Mouse (Mus musculus) MEL (cell line): Measurements from ENCODE around the gene Gtf2h3. TPM values are rescaled to one million over a fixed set of nuclear protein-coding genes. Genes with fewer than 3 reads are reported as not detected.

Experiments
- DNase-seq: peaks from one replicate; pipeline ENCODE4 v3.0.0; 2011; ENCODE audit warnings: low read depth, low spot score
- H3K27ac ChIP-seq: 2 replicates; pipeline ENCODE4 v1.5.1; 2012; ENCODE audit warnings: low read depth, mild to moderate bottlenecking, control low read depth, low read length, moderate library complexity; ENCODE audit not compliant: control insufficient read depth
- H3K27me3 ChIP-seq, 2 experiments: fragments of 150-350 bp in 1 of 2; sonication (generic) in 1 of 2; 2 replicates each; pipeline ENCODE4 v1.6.1; 2012; ENCODE audit warnings: low read length in 2 of 2, mild to moderate bottlenecking in 2 of 2, improper control_type of control experiment in 1 of 2, moderate library complexity in 1 of 2; ENCODE audit not compliant: insufficient read depth in 2 of 2, control insufficient read depth in 1 of 2
- H3K36me3 ChIP-seq, 2 experiments: 2 replicates each; pipeline ENCODE4 v1.6.1; 2012 to 2014; ENCODE audit warnings: low read length in 2 of 2, improper control_type of control experiment in 1 of 2, inconsistent platforms in 1 of 2, mild to moderate bottlenecking in 1 of 2; ENCODE audit not compliant: insufficient read depth in 2 of 2, control insufficient read depth in 1 of 2
- H3K4me1 ChIP-seq, 2 experiments: fragments of 150-350 bp in 1 of 2; sonication (generic) in 1 of 2; 2 replicates each; pipeline ENCODE4 v1.6.1; 2012; ENCODE audit warnings: low read length in 2 of 2, improper control_type of control experiment in 1 of 2, mild to moderate bottlenecking in 1 of 2; ENCODE audit not compliant: insufficient read depth in 2 of 2, control insufficient read depth in 1 of 2
- H3K4me3 ChIP-seq, 2 experiments: fragments of 150-350 bp in 1 of 2; sonication (generic) in 1 of 2; 2 replicates each; pipeline ENCODE4 v1.5.1; 2012; ENCODE audit warnings: low read depth in 2 of 2, low read length in 2 of 2, mild to moderate bottlenecking in 2 of 2, moderate library complexity in 2 of 2, control low read depth in 1 of 2, improper control_type of control experiment in 1 of 2; ENCODE audit not compliant: control insufficient read depth in 1 of 2, insufficient read depth in 1 of 2
- H3K79me2 ChIP-seq: 2 replicates; pipeline ENCODE4 v1.6.1; 2012; ENCODE audit warnings: mild to moderate bottlenecking, low read length, moderate library complexity; ENCODE audit not compliant: control insufficient read depth, poor library complexity, insufficient read depth
- H3K9ac ChIP-seq: 2 replicates; pipeline ENCODE4 v1.6.1; 2012; ENCODE audit warnings: low read depth, mild to moderate bottlenecking, control low read depth, low read length, moderate library complexity; ENCODE audit not compliant: control insufficient read depth, poor library complexity, severe bottlenecking
- H3K9me3 ChIP-seq: fragments of 150-350 bp; sonication (generic); replicated peaks from 2 replicates; pipeline ENCODE4 v1.6.1; 2012; ENCODE audit warnings: mild to moderate bottlenecking, low read length, improper control_type of control experiment, moderate library complexity; ENCODE audit not compliant: insufficient read depth
- CHD1 ChIP-seq: IDR thresholded peaks from 2 replicates; pipeline ENCODE4 v1.6.1; 2012; ENCODE audit warnings: low read depth, mild to moderate bottlenecking, inconsistent platforms, low read length, improper control_type of control experiment
- CHD2 ChIP-seq: IDR thresholded peaks from 2 replicates; pipeline ENCODE4 v1.6.1; 2011; ENCODE audit warnings: low read length, improper control_type of control experiment
- CTCF ChIP-seq, 3 experiments: IDR thresholded peaks in 2 of 3; conservative IDR thresholded peaks in 1 of 3; 2 replicates each; pipeline ENCODE4 v1.5.1; 2011 to 2012; ENCODE audit warnings: low read length in 3 of 3, low read depth in 2 of 3, mild to moderate bottlenecking in 2 of 3, improper control_type of control experiment in 1 of 3, inconsistent platforms in 1 of 3, mixed read lengths in 1 of 3, moderate library complexity in 1 of 3; ENCODE audit not compliant: control insufficient read depth in 1 of 3, insufficient read depth in 1 of 3, poor library complexity in 1 of 3, severe bottlenecking in 1 of 3
- E2F4 ChIP-seq: IDR thresholded peaks from 2 replicates; pipeline ENCODE4 v1.6.1; 2011; ENCODE audit warnings: low read depth, low read length, improper control_type of control experiment, borderline replicate concordance
- ELF1 ChIP-seq: IDR thresholded peaks from 2 replicates; pipeline ENCODE4 v1.6.1; 2014; ENCODE audit warnings: low read depth, mild to moderate bottlenecking, inconsistent platforms, low read length, improper control_type of control experiment, moderate library complexity
- EP300 ChIP-seq, 2 experiments: IDR thresholded peaks; 2 replicates each; pipeline ENCODE4 v1.6.1; 2011; ENCODE audit warnings: improper control_type of control experiment in 2 of 2, low read length in 2 of 2, low read depth in 1 of 2, mild to moderate bottlenecking in 1 of 2
- ETS1 ChIP-seq: IDR thresholded peaks from 2 replicates; pipeline ENCODE4 v1.6.1; 2012; ENCODE audit warnings: low read depth, mild to moderate bottlenecking, inconsistent platforms, low read length, improper control_type of control experiment, moderate library complexity
- GABPA ChIP-seq: IDR thresholded peaks from 2 replicates; pipeline ENCODE4 v1.6.1; 2012; ENCODE audit warnings: low read depth, mild to moderate bottlenecking, inconsistent platforms, low read length, improper control_type of control experiment, moderate library complexity
- GATA1 ChIP-seq: IDR thresholded peaks from 2 replicates; pipeline ENCODE4 v1.6.1; 2011; ENCODE audit warnings: low read depth, low read length, improper control_type of control experiment
- HCFC1 ChIP-seq: IDR thresholded peaks from 2 replicates; pipeline ENCODE4 v1.6.1; 2012; ENCODE audit warnings: low read depth, mild to moderate bottlenecking, inconsistent platforms, low read length, improper control_type of control experiment, moderate library complexity
- JUND ChIP-seq: IDR thresholded peaks from 2 replicates; pipeline ENCODE4 v1.6.1; 2011; ENCODE audit warnings: low read depth, mild to moderate bottlenecking, improper control_type of control experiment, low read length
- KAT2A ChIP-seq: conservative IDR thresholded peaks from 2 replicates; pipeline ENCODE4 v1.6.1; 2012; ENCODE audit warnings: low read depth, low read length, improper control_type of control experiment, inconsistent platforms
- MAFK ChIP-seq: IDR thresholded peaks from 2 replicates; pipeline ENCODE4 v1.6.1; 2011; ENCODE audit warnings: low read depth, mild to moderate bottlenecking, low read length, improper control_type of control experiment, borderline replicate concordance
- MEF2A ChIP-seq: IDR thresholded peaks from 2 replicates; pipeline ENCODE4 v1.6.1; 2014; ENCODE audit warnings: low read depth, mild to moderate bottlenecking, inconsistent platforms, low read length, improper control_type of control experiment; ENCODE audit not compliant: poor library complexity, insufficient replicate concordance, severe bottlenecking; ENCODE audit errors: extremely low read depth
- MXI1 ChIP-seq: IDR thresholded peaks from 2 replicates; pipeline ENCODE4 v1.6.1; 2011; ENCODE audit warnings: mild to moderate bottlenecking, low read depth, low read length, improper control_type of control experiment
- MYB ChIP-seq: IDR thresholded peaks from 2 replicates; pipeline ENCODE4 v1.6.1; 2011; ENCODE audit warnings: mild to moderate bottlenecking, low read depth, low read length, improper control_type of control experiment
- MYC ChIP-seq: IDR thresholded peaks from 2 replicates; pipeline ENCODE4 v1.6.1; 2011; ENCODE audit warnings: low read depth, mild to moderate bottlenecking, low read length, improper control_type of control experiment, moderate library complexity
- NELFE ChIP-seq: IDR thresholded peaks from 2 replicates; pipeline ENCODE4 v1.6.1; 2011; ENCODE audit warnings: low read depth, low read length, improper control_type of control experiment
- NRF1 ChIP-seq: IDR thresholded peaks from 2 replicates; pipeline ENCODE4 v1.6.1; 2014; ENCODE audit warnings: low read depth, mild to moderate bottlenecking, inconsistent platforms, low read length, improper control_type of control experiment, moderate library complexity; ENCODE audit not compliant: poor library complexity, insufficient read depth, severe bottlenecking
- POLR2A ChIP-seq, 2 experiments: IDR thresholded peaks; 2 replicates each; pipeline ENCODE4 v1.6.1; 2011 to 2012; ENCODE audit warnings: low read length in 2 of 2, mild to moderate bottlenecking in 2 of 2, control low read depth in 1 of 2, improper control_type of control experiment in 1 of 2, low read depth in 1 of 2, moderate library complexity in 1 of 2; ENCODE audit not compliant: control insufficient read depth in 1 of 2, insufficient read depth in 1 of 2, poor library complexity in 1 of 2
- POLR2AphosphoS2 ChIP-seq: IDR thresholded peaks from 2 replicates; pipeline ENCODE4 v1.6.1; 2011; ENCODE audit warnings: low read length, improper control_type of control experiment
- POLR2AphosphoS5 ChIP-seq: IDR thresholded peaks from 2 replicates; pipeline ENCODE4 v1.6.1; 2012; ENCODE audit warnings: low read depth, borderline replicate concordance, mild to moderate bottlenecking, inconsistent platforms, low read length, moderate library complexity, mixed read lengths
- RAD21 ChIP-seq: IDR thresholded peaks from 2 replicates; pipeline ENCODE4 v1.6.1; 2011; ENCODE audit warnings: mild to moderate bottlenecking, low read depth, low read length, improper control_type of control experiment
- RCOR1 ChIP-seq: IDR thresholded peaks from 2 replicates; pipeline ENCODE4 v1.6.1; 2012; ENCODE audit warnings: low read depth, mild to moderate bottlenecking, inconsistent platforms, low read length, improper control_type of control experiment
- SIN3A ChIP-seq: IDR thresholded peaks from 2 replicates; pipeline ENCODE4 v1.6.1; 2012; ENCODE audit warnings: low read length, improper control_type of control experiment, inconsistent platforms
- SMC3 ChIP-seq: IDR thresholded peaks from 2 replicates; pipeline ENCODE4 v1.6.1; 2011; ENCODE audit warnings: low read depth, low read length, improper control_type of control experiment
- TAL1 ChIP-seq: IDR thresholded peaks from 2 replicates; pipeline ENCODE4 v1.6.1; 2012; ENCODE audit warnings: mild to moderate bottlenecking, inconsistent platforms, low read length, moderate library complexity, mixed read lengths
- TCF12 ChIP-seq: IDR thresholded peaks from 2 replicates; pipeline ENCODE4 v1.6.1; 2014; ENCODE audit warnings: low read depth, mild to moderate bottlenecking, inconsistent platforms, low read length, improper control_type of control experiment, moderate library complexity
- UBTF ChIP-seq: IDR thresholded peaks from 2 replicates; pipeline ENCODE4 v1.6.1; 2012; ENCODE audit warnings: low read depth, mild to moderate bottlenecking, inconsistent platforms, low read length, improper control_type of control experiment, moderate library complexity, borderline replicate concordance; ENCODE audit not compliant: insufficient read depth
- USF1 ChIP-seq: IDR thresholded peaks from 2 replicates; pipeline ENCODE4 v1.6.1; 2014; ENCODE audit warnings: low read depth, mild to moderate bottlenecking, inconsistent platforms, low read length, improper control_type of control experiment, moderate library complexity
- USF2 ChIP-seq, 2 experiments: IDR thresholded peaks; 2 replicates each; pipeline ENCODE4 v1.6.1; 2011 to 2012; ENCODE audit warnings: improper control_type of control experiment in 2 of 2, low read length in 2 of 2, borderline replicate concordance in 1 of 2, inconsistent platforms in 1 of 2, low read depth in 1 of 2, mild to moderate bottlenecking in 1 of 2; ENCODE audit not compliant: insufficient read depth in 1 of 2
- ZC3H11A ChIP-seq: IDR thresholded peaks from 2 replicates; pipeline ENCODE4 v1.6.1; 2012; ENCODE audit warnings: low read depth, mild to moderate bottlenecking, inconsistent platforms, low read length, improper control_type of control experiment
- ZKSCAN1 ChIP-seq: IDR thresholded peaks from 2 replicates; pipeline ENCODE4 v1.6.1; 2012; ENCODE audit warnings: low read depth, mild to moderate bottlenecking, inconsistent platforms, low read length, improper control_type of control experiment, moderate library complexity
- ZMIZ1 ChIP-seq: IDR thresholded peaks from 2 replicates; pipeline ENCODE4 v1.6.1; 2012; ENCODE audit warnings: low read depth, mild to moderate bottlenecking, inconsistent platforms, low read length, improper control_type of control experiment, moderate library complexity
- ZNF384 ChIP-seq: IDR thresholded peaks from 2 replicates; pipeline ENCODE4 v1.6.1; 2012; ENCODE audit warnings: low read depth, mild to moderate bottlenecking, inconsistent platforms, low read length, improper control_type of control experiment
- polyA plus RNA-seq, 2 experiments: library from polyadenylated mRNA; stranded (reverse) in 1 of 2; unstranded in 1 of 2; fragments of >175 nt in 1 of 2; fragments of >200 nt in 1 of 2; gene quantifications; 2 replicates each; pipeline versions ENCODE4 v1.2.1 to v1.2.4; 2012; ENCODE audit warnings: low replicate concordance in 2 of 2, low read depth in 1 of 2; ENCODE audit not compliant: insufficient read length in 2 of 2, insufficient read depth in 1 of 2, missing spikeins in 1 of 2
- total RNA-seq: library from RNA; depleted of rRNA; stranded (reverse); fragments of 300-350 nt; gene quantifications from 2 replicates; pipeline ENCODE4 v1.2.3, GENCODE M21; 2012

Gtf2h3 gene
- total and polyA plus RNA-seq, 3 experiments: 86.1 to 116 TPM; not detected in 1

GRCm38 (mm10) chr5:124552558-124553307, 26.2 kb upstream of the Gtf2h3 start, which contains the start of gene Ddx55:
TSS of gene Ddx55 (plus strand) at chr5:124552864.
- Histone ChIP-seq H3K27ac (peak within 1 kb of the TSS; percentile 75), H3K36me3 (peaks cover 0 to 18% of the 10 kb centered on the region in 2 experiments; a peak in 3 of 4 replicates), H3K4me1 (peaks cover 0 to 10% of the 10 kb centered on the region in 2 experiments; a peak in 1 of 4 replicates), H3K9me3 (no peaks in the 10 kb centered on the region), H3K27me3 (no peaks in the 10 kb centered on the region), H3K9ac (peak within 1 kb of the TSS; percentile 95), H3K4me3 (peak within 1 kb of the TSS; percentile 63 to 97), H3K79me2 (peaks cover 22% of the 10 kb centered on the region)
- peak; percentile 98 for DNase-seq
- TF ChIP-seq ELF1 (peak; percentile 97), NRF1 (no peak), TCF12 (peak; percentile 85), TAL1 (no peak), RAD21 (no peak), UBTF (no peak), CTCF (IDR thresholded peaks at IDR 0.05 in 2 of 3, conservative IDR thresholded peaks at IDR 0.05 in 1 of 3; ENCODE audit: control insufficient read depth in 1 of 3, insufficient read depth in 1 of 3, low read depth in 2 of 3, low read length in 3 of 3, poor library complexity in 1 of 3, severe bottlenecking in 1 of 3) (peak in 2 of 3 experiments; percentile 32 to 41; a peak in 3 of 6 replicates), RCOR1 (no peak), MYB (no peak), USF1 (peak; percentile 92), POLR2AphosphoS2 (no peak; the same call in 1 of the 2 replicates), POLR2AphosphoS5 (no peak), HCFC1 (peak; percentile 94), MEF2A (no peak), GATA1 (no peak), ZMIZ1 (peak; percentile 76; the same call in 1 of the 2 replicates), POLR2A (IDR thresholded peaks at IDR 0.05; ENCODE audit: control insufficient read depth in 1 of 2, insufficient read depth in 1 of 2, low read depth in 1 of 2, low read length in 2 of 2, poor library complexity in 1 of 2) (peak; percentile 93 to 95), GABPA (no peak), SMC3 (no peak), ZKSCAN1 (no peak), EP300 (IDR thresholded peaks at IDR 0.05; ENCODE audit: low read depth in 1 of 2, low read length in 2 of 2) (no peak; a peak in 1 of 4 replicates), MAFK (no peak), ETS1 (peak; percentile 41; the same call in 1 of the 2 replicates), SIN3A (peak; percentile 99), NELFE (peak; percentile 94), JUND (no peak), E2F4 (no peak), CHD1 (no peak), KAT2A (peak; percentile 76), ZNF384 (no peak), USF2 (IDR thresholded peaks at IDR 0.05; ENCODE audit: borderline replicate concordance in 1 of 2, insufficient read depth in 1 of 2, low read depth in 1 of 2, low read length in 2 of 2) (0 out of 4 replicates have a peak, but pooled peaks of 1 of the 2 experiments have one; percentile 35), MXI1 (peak; percentile 97), MYC (peak; percentile 92; the same call in 1 of the 2 replicates), ZC3H11A (no peak), CHD2 (no peak)
